Mouse (Mus musculus): ENCODE data around the gene M6pr. TPM values are rescaled to one million over a fixed set of nuclear protein-coding genes. Genes with fewer than 3 reads are reported as not detected.
"Not testable (repeated sequence)": the region's sequence is repeated elsewhere in the genome, so short reads cannot be mapped to it uniquely, and the experiment has no call there.

Gene M6pr
- polyA plus RNA-seq, 1 experiment from 2014 or later, result 72.2 TPM

- not testable (repeated sequence) for H3K4me3 ChIP-seq; H3K4me2 ChIP-seq (replicated peaks); H3K27me3 ChIP-seq; ATAC-seq (ENCODE audit: low FRiP score, low read depth); H3K4me1 ChIP-seq; H3K27ac ChIP-seq (replicated peaks); H3K9ac ChIP-seq (replicated peaks); H3K9me3 ChIP-seq; H3K36me3 ChIP-seq
- WGBS, result 70% methylated on average over 1 of the region's 1 CpGs
These were observed 38.8 kb downstream of the M6pr start for GRCm38 (mm10) chr6:122347326-122347725.

GRCm38 (mm10) chr6:122355909-122356308 lies 47.4 kb downstream of the M6pr start:
- no peak overlapping the region for H3K4me3 ChIP-seq
- no peaks in the 10 kb centered on the region for H3K36me3 ChIP-seq
- H3K9ac ChIP-seq (replicated peaks), result no peak overlapping the region
- 0 out of 2 replicates have a peak, but pooled peaks cover 3% of the 10 kb centered on the region for H3K9me3 ChIP-seq
- H3K4me2 ChIP-seq (replicated peaks), result no peak overlapping the region
- no peaks in the 10 kb centered on the region for H3K4me1 ChIP-seq
- WGBS, result 57% methylated on average over 9 of the region's 9 CpGs
- no peak for ATAC-seq (ENCODE audit: low FRiP score, low read depth)
- H3K27me3 ChIP-seq, result no peaks in the 10 kb centered on the region
- H3K27ac ChIP-seq (replicated peaks), result no peak overlapping the region

DNA sequence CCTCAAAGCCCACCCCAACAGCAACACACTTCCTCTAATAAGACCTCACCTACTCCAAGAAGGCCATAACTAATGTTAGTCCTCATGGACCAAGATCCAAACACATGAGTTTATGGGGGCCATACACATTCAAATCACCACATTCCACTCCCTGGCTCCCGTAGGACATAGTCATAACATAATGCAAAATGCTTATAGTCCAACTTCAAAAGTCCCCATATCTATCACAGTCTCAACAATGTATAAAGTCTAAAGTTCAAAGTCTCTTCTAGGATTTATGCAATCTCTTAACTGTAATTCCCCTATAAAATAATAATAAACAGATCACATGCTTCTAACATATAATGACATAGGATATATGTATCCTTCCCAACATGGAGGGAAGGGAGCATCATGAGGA lies 48.6 kb downstream of the M6pr start:
- WGBS, result 91% methylated on average over 1 of the region's 1 CpGs
- Histone ChIP-seq H3K27me3 (no peaks in the 10 kb centered on the region), H3K4me3 (no peak overlapping the region), H3K9ac (replicated peaks) (no peak overlapping the region), H3K27ac (replicated peaks) (no peak overlapping the region), H3K36me3 (no peaks in the 10 kb centered on the region), H3K4me2 (replicated peaks) (no peak overlapping the region), H3K9me3 (0 out of 2 replicates have a peak, but pooled peaks cover 3% of the 10 kb centered on the region), H3K4me1 (no peaks in the 10 kb centered on the region)
- ATAC-seq (ENCODE audit: low FRiP score, low read depth), result no peak

DNA sequence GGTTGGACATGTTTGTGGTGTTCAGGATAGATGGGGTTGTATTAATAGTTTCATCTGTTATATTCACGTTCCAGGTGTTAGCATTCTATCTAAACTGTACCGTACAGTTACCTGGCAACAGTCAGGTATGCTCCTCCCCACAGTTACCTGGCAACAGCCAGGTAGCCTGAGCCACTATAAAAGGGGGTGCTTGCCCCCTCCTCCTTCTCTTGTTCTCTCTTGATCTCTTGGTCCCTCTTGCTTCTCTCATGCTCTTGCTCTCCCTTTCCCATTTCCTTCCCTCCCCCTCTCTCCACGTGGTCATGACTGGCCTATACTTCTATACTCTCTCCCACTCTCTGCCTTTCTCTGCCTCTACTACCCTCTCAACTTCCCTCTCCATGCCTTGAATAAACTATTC lies 57.2 kb downstream of the M6pr start:
- 54% methylated on average over 3 of the region's 3 CpGs for WGBS

GRCm38 (mm10) chr6:122366287-122366686 lies 57.8 kb downstream of the M6pr start:
- 61% methylated on average over 2 of the region's 2 CpGs for WGBS
- no peaks in the 10 kb centered on the region for H3K4me1 ChIP-seq
- H3K27me3 ChIP-seq, result no peaks in the 10 kb centered on the region
- no peaks in the 10 kb centered on the region for H3K36me3 ChIP-seq
- no peak overlapping the region for H3K4me3 ChIP-seq
- ATAC-seq (ENCODE audit: low FRiP score, low read depth), result no peak
- no peak overlapping the region for H3K27ac ChIP-seq (replicated peaks)
- no peak overlapping the region for H3K9ac ChIP-seq (replicated peaks)
- H3K9me3 ChIP-seq, result no peaks in the 10 kb centered on the region
- no peak overlapping the region for H3K4me2 ChIP-seq (replicated peaks)

More for the DNA sequence above, 57.2 kb downstream of the M6pr start:
- Histone ChIP-seq H3K9me3 (0 out of 2 replicates have a peak, but pooled peaks cover 2% of the 10 kb centered on the region), H3K27me3 (no peaks in the 10 kb centered on the region), H3K4me2 (replicated peaks) (no peak overlapping the region), H3K9ac (replicated peaks) (no peak overlapping the region), H3K36me3 (no peaks in the 10 kb centered on the region), H3K27ac (replicated peaks) (no peak overlapping the region), H3K4me1 (no peaks in the 10 kb centered on the region), H3K4me3 (no peak overlapping the region)
- no peak for ATAC-seq (ENCODE audit: low FRiP score, low read depth)

- 59% methylated on average over 3 of the region's 3 CpGs for WGBS
- no peaks in the 10 kb centered on the region for H3K36me3 ChIP-seq
- no peak for ATAC-seq (ENCODE audit: low FRiP score, low read depth)
- no peaks in the 10 kb centered on the region for H3K9me3 ChIP-seq
- no peak overlapping the region for H3K9ac ChIP-seq (replicated peaks)
- no peaks in the 10 kb centered on the region for H3K4me1 ChIP-seq
- H3K4me2 ChIP-seq (replicated peaks), result no peak overlapping the region
- no peak overlapping the region for H3K27ac ChIP-seq (replicated peaks)
- H3K4me3 ChIP-seq, result no peak overlapping the region
- H3K27me3 ChIP-seq, result no peaks in the 10 kb centered on the region
These were observed 58.5 kb downstream of the M6pr start for GRCm38 (mm10) chr6:122366976-122367375.

Other genes with a start within 250 kb of the M6pr start
- gene Klrg1, start 25.8 kb upstream of the M6pr start, polyA plus RNA-seq (2016; fragmentation: Nextera tagmentation; extraction: Ambion mirVana), result 0.16 and 0.29 TPM in 2 replicates
- 36.1 and 41.4 TPM in 2 replicates for gene Phc1, start 31.8 kb downstream of the M6pr start, polyA plus RNA-seq (2016; fragmentation: Nextera tagmentation; extraction: Ambion mirVana)
- 82.8 and 91.4 TPM in 2 replicates for gene Rimklb, start 190.0 kb downstream of the M6pr start, polyA plus RNA-seq (2016; fragmentation: Nextera tagmentation; extraction: Ambion mirVana)
- gene Mfap5, start 197.1 kb downstream of the M6pr start, polyA plus RNA-seq (2016; fragmentation: Nextera tagmentation; extraction: Ambion mirVana), result 1.0 and 2.0 TPM in 2 replicates
- not detected in 2 replicates for gene Aicda, start 245.1 kb downstream of the M6pr start, polyA plus RNA-seq (2016; fragmentation: Nextera tagmentation; extraction: Ambion mirVana)

Measured in midbrain, embryonic 12.5 days (tissue).